Mouse (Mus musculus) CH12.LX (cell line): ENCODE measurements around the gene Mmp15. TPM values are rescaled to one million over a fixed set of nuclear protein-coding genes. Genes with fewer than 3 reads are reported as not detected.
A peak's percentile ranks its signal among the peaks of the same experiment; 100 is the strongest.

Experiments used
- DNase-seq: peaks from one replicate; pipeline ENCODE4 v3.0.0-alpha.2; 2013; ENCODE audit errors: extremely low read depth
- H3K27ac ChIP-seq: 2 replicates; pipeline ENCODE4 v1.5.1; 2012; ENCODE audit warnings: low read depth, mild to moderate bottlenecking, control low read depth, moderate library complexity; ENCODE audit not compliant: insufficient read depth
- H3K27me3 ChIP-seq: replicated peaks from 2 replicates; pipeline ENCODE3; 2012; ENCODE audit warnings: inconsistent platforms
- H3K36me3 ChIP-seq, 2 experiments: replicated peaks in 1 of 2; 2 replicates each; pipeline versions ENCODE3 to v1.6.1; 2012; ENCODE audit warnings: inconsistent platforms in 1 of 2, low read length in 1 of 2, mild to moderate bottlenecking in 1 of 2, mixed read lengths in 1 of 2, moderate library complexity in 1 of 2; ENCODE audit not compliant: control insufficient read depth in 1 of 2, insufficient read depth in 1 of 2
- H3K4me1 ChIP-seq, 2 experiments: 2 replicates each; pipeline ENCODE4 v1.6.1; 2012; ENCODE audit warnings: inconsistent platforms in 1 of 2, moderate library complexity in 1 of 2; ENCODE audit not compliant: insufficient read depth in 2 of 2, control insufficient read depth in 1 of 2
- H3K4me2 ChIP-seq: 2 replicates; pipeline ENCODE4 v1.6.1; 2012; ENCODE audit warnings: low read depth, mild to moderate bottlenecking, control low read depth; ENCODE audit not compliant: poor library complexity, insufficient read depth, severe bottlenecking
- H3K4me3 ChIP-seq, 3 experiments: fragments of 150-350 bp in 1 of 3; sonication (generic) in 1 of 3; replicated peaks in 1 of 3; 2 replicates each; pipeline versions ENCODE3 to v1.5.1; 2011 to 2012; ENCODE audit warnings: low read depth in 2 of 3, low read length in 2 of 3, mild to moderate bottlenecking in 2 of 3, moderate library complexity in 2 of 3, control low read depth in 1 of 3, improper control_type of control experiment in 1 of 3, inconsistent platforms in 1 of 3, mixed read lengths in 1 of 3; ENCODE audit not compliant: poor library complexity in 1 of 3
- H3K79me2 ChIP-seq: replicated peaks from 2 replicates; pipeline ENCODE4 v1.6.1; 2012; ENCODE audit warnings: mild to moderate bottlenecking, moderate library complexity; ENCODE audit not compliant: control insufficient read depth, poor library complexity, insufficient read depth, severe bottlenecking; ENCODE audit errors: extremely low read depth
- H3K9ac ChIP-seq: 2 replicates; pipeline ENCODE4 v1.6.1; 2012; ENCODE audit warnings: low read depth, mild to moderate bottlenecking, control low read depth, moderate library complexity; ENCODE audit not compliant: insufficient read depth
- H3K9me3 ChIP-seq: replicated peaks from 2 replicates; pipeline ENCODE3; 2012; ENCODE audit warnings: low read length, inconsistent platforms, mixed read lengths
- BHLHE40 ChIP-seq: IDR thresholded peaks from 2 replicates; pipeline ENCODE4 v1.6.1; 2011; ENCODE audit warnings: mild to moderate bottlenecking, low read depth, low read length, improper control_type of control experiment
- CTCF ChIP-seq, 2 experiments: IDR thresholded peaks in 1 of 2; conservative IDR thresholded peaks in 1 of 2; 2 replicates each; pipeline ENCODE4 v1.5.1; 2011 to 2012; ENCODE audit warnings: low read depth in 2 of 2, low read length in 2 of 2, improper control_type of control experiment in 1 of 2, inconsistent platforms in 1 of 2, mild to moderate bottlenecking in 1 of 2, moderate library complexity in 1 of 2
- ELF1 ChIP-seq: IDR thresholded peaks from 2 replicates; pipeline ENCODE4 v1.6.1; 2014; ENCODE audit warnings: low read depth, mild to moderate bottlenecking, inconsistent platforms, low read length, improper control_type of control experiment
- EP300 ChIP-seq: IDR thresholded peaks from 2 replicates; pipeline ENCODE4 v1.6.1; 2011; ENCODE audit warnings: low read length, improper control_type of control experiment
- ETS1 ChIP-seq: conservative IDR thresholded peaks from 2 replicates; pipeline ENCODE4 v1.6.1; 2012; ENCODE audit warnings: low read depth, mild to moderate bottlenecking, inconsistent platforms, low read length, improper control_type of control experiment, moderate library complexity
- HCFC1 ChIP-seq: IDR thresholded peaks from 2 replicates; pipeline ENCODE4 v1.6.1; 2012; ENCODE audit warnings: low read depth, mild to moderate bottlenecking, inconsistent platforms, low read length, improper control_type of control experiment
- JUN ChIP-seq: IDR thresholded peaks from 2 replicates; pipeline ENCODE4 v1.6.1; 2011; ENCODE audit warnings: low read depth, mild to moderate bottlenecking, low read length, improper control_type of control experiment, moderate library complexity; ENCODE audit not compliant: insufficient read depth
- KAT2A ChIP-seq: IDR thresholded peaks from 2 replicates; pipeline ENCODE4 v1.6.1; 2012; ENCODE audit warnings: low read length, improper control_type of control experiment, inconsistent platforms; ENCODE audit not compliant: insufficient replicate concordance
- MAFK ChIP-seq: IDR thresholded peaks from 2 replicates; pipeline ENCODE4 v1.6.1; 2011; ENCODE audit warnings: low read length, improper control_type of control experiment; ENCODE audit not compliant: insufficient replicate concordance
- MAZ ChIP-seq: IDR thresholded peaks from 2 replicates; pipeline ENCODE4 v1.6.1; 2012; ENCODE audit warnings: low read depth, mild to moderate bottlenecking, inconsistent platforms, low read length, improper control_type of control experiment, moderate library complexity
- MEF2A ChIP-seq: IDR thresholded peaks from 2 replicates; pipeline ENCODE4 v1.6.1; 2014; ENCODE audit warnings: low read depth, mild to moderate bottlenecking, inconsistent platforms, low read length, improper control_type of control experiment, borderline replicate concordance
- NELFE ChIP-seq: IDR thresholded peaks from 2 replicates; pipeline ENCODE4 v1.6.1; 2011; ENCODE audit warnings: low read depth, low read length, improper control_type of control experiment
- POLR2A ChIP-seq: IDR thresholded peaks from 2 replicates; pipeline ENCODE4 v1.6.1; 2011; ENCODE audit warnings: low read depth, mild to moderate bottlenecking, improper control_type of control experiment, low read length
- RAD21 ChIP-seq: IDR thresholded peaks from 2 replicates; pipeline ENCODE4 v1.6.1; 2011; ENCODE audit warnings: low read depth, mild to moderate bottlenecking, low read length, improper control_type of control experiment, moderate library complexity
- RCOR1 ChIP-seq: conservative IDR thresholded peaks from 2 replicates; pipeline ENCODE4 v1.6.1; 2012; ENCODE audit warnings: low read depth, mild to moderate bottlenecking, inconsistent platforms, low read length, improper control_type of control experiment
- SIN3A ChIP-seq: IDR thresholded peaks from 2 replicates; pipeline ENCODE4 v1.6.1; 2012; ENCODE audit warnings: low read length, improper control_type of control experiment, inconsistent platforms
- SMC3 ChIP-seq: IDR thresholded peaks from 2 replicates; pipeline ENCODE4 v1.6.1; 2011; ENCODE audit warnings: low read depth, low read length, improper control_type of control experiment
- TCF12 ChIP-seq: IDR thresholded peaks from 2 replicates; pipeline ENCODE4 v1.6.1; 2014; ENCODE audit warnings: low read depth, mild to moderate bottlenecking, inconsistent platforms, low read length, improper control_type of control experiment
- UBTF ChIP-seq: IDR thresholded peaks from 2 replicates; pipeline ENCODE4 v1.6.1; 2012; ENCODE audit warnings: low read depth, mild to moderate bottlenecking, inconsistent platforms, low read length, improper control_type of control experiment, moderate library complexity
- USF2 ChIP-seq: conservative IDR thresholded peaks from 2 replicates; pipeline ENCODE4 v1.6.1; 2011; ENCODE audit warnings: low read depth, low read length, improper control_type of control experiment
- ZC3H11A ChIP-seq: IDR thresholded peaks from 2 replicates; pipeline ENCODE4 v1.6.1; 2012; ENCODE audit warnings: low read depth, mild to moderate bottlenecking, inconsistent platforms, low read length, improper control_type of control experiment
- ZKSCAN1 ChIP-seq: IDR thresholded peaks from 2 replicates; pipeline ENCODE4 v1.6.1; 2012; ENCODE audit warnings: low read depth, inconsistent platforms, low read length, improper control_type of control experiment, borderline replicate concordance
- ZMIZ1 ChIP-seq: IDR thresholded peaks from 2 replicates; pipeline ENCODE4 v1.6.1; 2012; ENCODE audit warnings: low read depth, mild to moderate bottlenecking, inconsistent platforms, low read length, improper control_type of control experiment
- dilution Hi-C: fragments of 300-500 bp; cut with MboI; formaldehyde crosslinking; loops from 2 replicates; pipeline ENCODE4 v1.14.3; 2020; ENCODE audit warnings: low sequenced_read_pairs; ENCODE audit not compliant: extremely low pct_unique_long_range_greater_than_20kb, extremely low pct_ligation_motif_present
- in situ Hi-C: fragments of 300-500 bp; cut with MboI; formaldehyde crosslinking; loops from 3 replicates; pipeline ENCODE4 v1.14.3; 2019; ENCODE audit warnings: low sequenced_read_pairs, low pct_ligation_motif_present, low pct_unique_long_range_greater_than_20kb, mixed read lengths
- polyA plus RNA-seq: library from polyadenylated mRNA; unstranded; fragments of >175 nt; gene quantifications from 2 replicates; pipeline ENCODE4 v1.2.1, GENCODE M21; 2012; ENCODE audit warnings: low read depth; ENCODE audit not compliant: insufficient read length
- total RNA-seq, 2 experiments: library from RNA; depleted of rRNA; stranded (reverse); fragments of 300-350 nt in 1 of 2; fragments of >200 nt in 1 of 2; gene quantifications; 2 replicates each; pipeline ENCODE4 v1.2.3; 2012 to 2014

The Mmp15 gene
- total RNA-seq (2012; rRNA removed) (0.04 TPM in 2 replicates), total RNA-seq (2014; rRNA removed) (not detected in 2 replicates), polyA plus RNA-seq (0.44 TPM in 1 of 2 replicates, not detected in the other)

GRCm38 (mm10) chr8:95352151-95352870, at the start of gene Mmp15:
Gene Mmp15 (plus strand): TSS chr8:95352268.
- Histone ChIP-seq H3K4me2 (no peak within 1 kb of the TSS), H3K4me1 (peaks cover 0 to 11% of the 10 kb centered on the region in 2 experiments; a peak in 2 of 4 replicates), H3K27me3 (no peaks in the 10 kb centered on the region), H3K27ac (no peak within 1 kb of the TSS), H3K79me2 (no peaks in the 10 kb centered on the region), H3K36me3 (peaks cover 0 to 6% of the 10 kb centered on the region in 2 experiments), H3K9ac (no peak within 1 kb of the TSS), H3K9me3 (peaks cover 8% of the 10 kb centered on the region), H3K4me3 (no peak within 1 kb of the TSS)
- TF ChIP-seq HCFC1, result no peak
- no peak for TF ChIP-seq TCF12
- TF ChIP-seq ZKSCAN1, result no peak
- TF ChIP-seq ZMIZ1, result no peak
- TF ChIP-seq MAZ, result no peak
- no peak for TF ChIP-seq POLR2A
- no peak for TF ChIP-seq JUN
- TF ChIP-seq ETS1, result no peak
- TF ChIP-seq SIN3A, result no peak
- in situ Hi-C loops (no loop called here), dilution Hi-C loops (no loop called here)
- no peak for DNase-seq

- H3K4me3 ChIP-seq, result no peak overlapping the region
- H3K79me2 ChIP-seq, result no peaks in the 10 kb centered on the region
- H3K27me3 ChIP-seq, result peaks cover 78% of the 10 kb centered on the region
- H3K36me3 ChIP-seq, result no peaks in the 10 kb centered on the region
- TF ChIP-seq RAD21 (peak; percentile 46), RCOR1 (no peak), KAT2A (no peak), NELFE (no peak), CTCF (conservative IDR thresholded peaks at IDR 0.05 in 1 of 2, IDR thresholded peaks at IDR 0.05 in 1 of 2; ENCODE audit: low read depth in 2 of 2, low read length in 2 of 2) (peak; percentile 14 to 64; a peak in 2 of 4 replicates), BHLHE40 (no peak), ZMIZ1 (no peak), EP300 (no peak), ELF1 (no peak), ZC3H11A (no peak), SIN3A (no peak), MEF2A (no peak), MAFK (no peak), SMC3 (peak; percentile 45), POLR2A (no peak), USF2 (no peak), ZKSCAN1 (no peak), UBTF (no peak)
- H3K4me2 ChIP-seq, result no peak overlapping the region
- H3K9ac ChIP-seq, result no peak overlapping the region
- dilution Hi-C loops (no loop called here), in situ Hi-C loops (loop anchor here (10.0 kb wide), 1 partner anchor 48 kb away; no protein-coding TSS in a partner anchor)
- no peak overlapping the region for H3K27ac ChIP-seq
- no peaks in the 10 kb centered on the region for H3K9me3 ChIP-seq
- peak; percentile 24 for DNase-seq
- H3K4me1 ChIP-seq, result no peaks in the 10 kb centered on the region
These were observed 49.7 kb upstream of the Mmp15 start for GRCm38 (mm10) chr8:95302410-95302809.
